Mouse (Mus musculus) CH12.LX (cell line): ENCODE results near the gene Tcp11l2. TPM values are rescaled to one million over a fixed set of nuclear protein-coding genes. Genes with fewer than 3 reads are reported as not detected.
A peak's percentile ranks its signal among the peaks of the same experiment; 100 is the strongest.

Source experiments
- DNase-seq: peaks from one replicate; pipeline ENCODE4 v3.0.0-alpha.2; 2013; ENCODE audit errors: extremely low read depth
- H3K27ac ChIP-seq: 2 replicates; pipeline ENCODE4 v1.5.1; 2012; ENCODE audit warnings: low read depth, mild to moderate bottlenecking, control low read depth, moderate library complexity; ENCODE audit not compliant: insufficient read depth
- H3K27me3 ChIP-seq: replicated peaks from 2 replicates; pipeline ENCODE3; 2012; ENCODE audit warnings: inconsistent platforms
- H3K36me3 ChIP-seq, 2 experiments: replicated peaks in 1 of 2; 2 replicates each; pipeline versions ENCODE3 to v1.6.1; 2012; ENCODE audit warnings: inconsistent platforms in 1 of 2, low read length in 1 of 2, mild to moderate bottlenecking in 1 of 2, mixed read lengths in 1 of 2, moderate library complexity in 1 of 2; ENCODE audit not compliant: control insufficient read depth in 1 of 2, insufficient read depth in 1 of 2
- H3K4me1 ChIP-seq, 2 experiments: 2 replicates each; pipeline ENCODE4 v1.6.1; 2012; ENCODE audit warnings: inconsistent platforms in 1 of 2, moderate library complexity in 1 of 2; ENCODE audit not compliant: insufficient read depth in 2 of 2, control insufficient read depth in 1 of 2
- H3K4me2 ChIP-seq: 2 replicates; pipeline ENCODE4 v1.6.1; 2012; ENCODE audit warnings: low read depth, mild to moderate bottlenecking, control low read depth; ENCODE audit not compliant: poor library complexity, insufficient read depth, severe bottlenecking
- H3K4me3 ChIP-seq, 3 experiments: fragments of 150-350 bp in 1 of 3; sonication (generic) in 1 of 3; replicated peaks in 1 of 3; 2 replicates each; pipeline versions ENCODE3 to v1.5.1; 2011 to 2012; ENCODE audit warnings: low read depth in 2 of 3, low read length in 2 of 3, mild to moderate bottlenecking in 2 of 3, moderate library complexity in 2 of 3, control low read depth in 1 of 3, improper control_type of control experiment in 1 of 3, inconsistent platforms in 1 of 3, mixed read lengths in 1 of 3; ENCODE audit not compliant: poor library complexity in 1 of 3
- H3K79me2 ChIP-seq: replicated peaks from 2 replicates; pipeline ENCODE4 v1.6.1; 2012; ENCODE audit warnings: mild to moderate bottlenecking, moderate library complexity; ENCODE audit not compliant: control insufficient read depth, poor library complexity, insufficient read depth, severe bottlenecking; ENCODE audit errors: extremely low read depth
- H3K9ac ChIP-seq: 2 replicates; pipeline ENCODE4 v1.6.1; 2012; ENCODE audit warnings: low read depth, mild to moderate bottlenecking, control low read depth, moderate library complexity; ENCODE audit not compliant: insufficient read depth
- H3K9me3 ChIP-seq: replicated peaks from 2 replicates; pipeline ENCODE3; 2012; ENCODE audit warnings: low read length, inconsistent platforms, mixed read lengths
- BHLHE40 ChIP-seq: IDR thresholded peaks from 2 replicates; pipeline ENCODE4 v1.6.1; 2011; ENCODE audit warnings: mild to moderate bottlenecking, low read depth, low read length, improper control_type of control experiment
- CHD1 ChIP-seq: IDR thresholded peaks from 2 replicates; pipeline ENCODE4 v1.6.1; 2012; ENCODE audit warnings: low read depth, low read length, improper control_type of control experiment, inconsistent platforms
- CHD2 ChIP-seq: IDR thresholded peaks from 2 replicates; pipeline ENCODE4 v1.6.1; 2011; ENCODE audit warnings: low read length, improper control_type of control experiment
- ELF1 ChIP-seq: IDR thresholded peaks from 2 replicates; pipeline ENCODE4 v1.6.1; 2014; ENCODE audit warnings: low read depth, mild to moderate bottlenecking, inconsistent platforms, low read length, improper control_type of control experiment
- EP300 ChIP-seq: IDR thresholded peaks from 2 replicates; pipeline ENCODE4 v1.6.1; 2011; ENCODE audit warnings: low read length, improper control_type of control experiment
- GABPA ChIP-seq: IDR thresholded peaks from 2 replicates; pipeline ENCODE4 v1.6.1; 2012; ENCODE audit warnings: low read depth, low read length, improper control_type of control experiment, inconsistent platforms; ENCODE audit not compliant: insufficient replicate concordance
- IRF4 ChIP-seq: IDR thresholded peaks from 2 replicates; pipeline ENCODE4 v1.6.1; 2014; ENCODE audit warnings: low read depth, mild to moderate bottlenecking, inconsistent platforms, low read length, improper control_type of control experiment
- JUN ChIP-seq: IDR thresholded peaks from 2 replicates; pipeline ENCODE4 v1.6.1; 2011; ENCODE audit warnings: low read depth, mild to moderate bottlenecking, low read length, improper control_type of control experiment, moderate library complexity; ENCODE audit not compliant: insufficient read depth
- JUND ChIP-seq: conservative IDR thresholded peaks from 2 replicates; pipeline ENCODE4 v1.6.1; 2011; ENCODE audit warnings: low read depth, low read length, improper control_type of control experiment
- MAFK ChIP-seq: IDR thresholded peaks from 2 replicates; pipeline ENCODE4 v1.6.1; 2011; ENCODE audit warnings: low read length, improper control_type of control experiment; ENCODE audit not compliant: insufficient replicate concordance
- MEF2A ChIP-seq: IDR thresholded peaks from 2 replicates; pipeline ENCODE4 v1.6.1; 2014; ENCODE audit warnings: low read depth, mild to moderate bottlenecking, inconsistent platforms, low read length, improper control_type of control experiment, borderline replicate concordance
- NELFE ChIP-seq: IDR thresholded peaks from 2 replicates; pipeline ENCODE4 v1.6.1; 2011; ENCODE audit warnings: low read depth, low read length, improper control_type of control experiment
- POLR2A ChIP-seq: IDR thresholded peaks from 2 replicates; pipeline ENCODE4 v1.6.1; 2011; ENCODE audit warnings: low read depth, mild to moderate bottlenecking, improper control_type of control experiment, low read length
- POLR2AphosphoS2 ChIP-seq: IDR thresholded peaks from 2 replicates; pipeline ENCODE4 v1.6.1; 2011; ENCODE audit warnings: low read depth, low read length, improper control_type of control experiment
- RAD21 ChIP-seq: IDR thresholded peaks from 2 replicates; pipeline ENCODE4 v1.6.1; 2011; ENCODE audit warnings: low read depth, mild to moderate bottlenecking, low read length, improper control_type of control experiment, moderate library complexity
- RCOR1 ChIP-seq: conservative IDR thresholded peaks from 2 replicates; pipeline ENCODE4 v1.6.1; 2012; ENCODE audit warnings: low read depth, mild to moderate bottlenecking, inconsistent platforms, low read length, improper control_type of control experiment
- SIN3A ChIP-seq: IDR thresholded peaks from 2 replicates; pipeline ENCODE4 v1.6.1; 2012; ENCODE audit warnings: low read length, improper control_type of control experiment, inconsistent platforms
- SMC3 ChIP-seq: IDR thresholded peaks from 2 replicates; pipeline ENCODE4 v1.6.1; 2011; ENCODE audit warnings: low read depth, low read length, improper control_type of control experiment
- TCF12 ChIP-seq: IDR thresholded peaks from 2 replicates; pipeline ENCODE4 v1.6.1; 2014; ENCODE audit warnings: low read depth, mild to moderate bottlenecking, inconsistent platforms, low read length, improper control_type of control experiment
- UBTF ChIP-seq: IDR thresholded peaks from 2 replicates; pipeline ENCODE4 v1.6.1; 2012; ENCODE audit warnings: low read depth, mild to moderate bottlenecking, inconsistent platforms, low read length, improper control_type of control experiment, moderate library complexity
- USF1 ChIP-seq: IDR thresholded peaks from 2 replicates; pipeline ENCODE4 v1.6.1; 2014; ENCODE audit warnings: low read depth, mild to moderate bottlenecking, inconsistent platforms, low read length, improper control_type of control experiment
- USF2 ChIP-seq: conservative IDR thresholded peaks from 2 replicates; pipeline ENCODE4 v1.6.1; 2011; ENCODE audit warnings: low read depth, low read length, improper control_type of control experiment
- ZKSCAN1 ChIP-seq: IDR thresholded peaks from 2 replicates; pipeline ENCODE4 v1.6.1; 2012; ENCODE audit warnings: low read depth, inconsistent platforms, low read length, improper control_type of control experiment, borderline replicate concordance
- ZMIZ1 ChIP-seq: IDR thresholded peaks from 2 replicates; pipeline ENCODE4 v1.6.1; 2012; ENCODE audit warnings: low read depth, mild to moderate bottlenecking, inconsistent platforms, low read length, improper control_type of control experiment
- ZNF384 ChIP-seq: IDR thresholded peaks from 2 replicates; pipeline ENCODE4 v1.6.1; 2012; ENCODE audit warnings: low read depth, low read length, improper control_type of control experiment, inconsistent platforms
- dilution Hi-C: fragments of 300-500 bp; cut with MboI; formaldehyde crosslinking; loops from 2 replicates; pipeline ENCODE4 v1.14.3; 2020; ENCODE audit warnings: low sequenced_read_pairs; ENCODE audit not compliant: extremely low pct_unique_long_range_greater_than_20kb, extremely low pct_ligation_motif_present
- in situ Hi-C: fragments of 300-500 bp; cut with MboI; formaldehyde crosslinking; loops from 3 replicates; pipeline ENCODE4 v1.14.3; 2019; ENCODE audit warnings: low sequenced_read_pairs, low pct_ligation_motif_present, low pct_unique_long_range_greater_than_20kb, mixed read lengths
- polyA plus RNA-seq: library from polyadenylated mRNA; unstranded; fragments of >175 nt; gene quantifications from 2 replicates; pipeline ENCODE4 v1.2.1, GENCODE M21; 2012; ENCODE audit warnings: low read depth; ENCODE audit not compliant: insufficient read length
- total RNA-seq, 2 experiments: library from RNA; depleted of rRNA; stranded (reverse); fragments of 300-350 nt in 1 of 2; fragments of >200 nt in 1 of 2; gene quantifications; 2 replicates each; pipeline ENCODE4 v1.2.3; 2012 to 2014

The Tcp11l2 gene
- total and polyA plus RNA-seq, 3 experiments = 2.6 to 6.0 (median 2.9) TPM

DNA sequence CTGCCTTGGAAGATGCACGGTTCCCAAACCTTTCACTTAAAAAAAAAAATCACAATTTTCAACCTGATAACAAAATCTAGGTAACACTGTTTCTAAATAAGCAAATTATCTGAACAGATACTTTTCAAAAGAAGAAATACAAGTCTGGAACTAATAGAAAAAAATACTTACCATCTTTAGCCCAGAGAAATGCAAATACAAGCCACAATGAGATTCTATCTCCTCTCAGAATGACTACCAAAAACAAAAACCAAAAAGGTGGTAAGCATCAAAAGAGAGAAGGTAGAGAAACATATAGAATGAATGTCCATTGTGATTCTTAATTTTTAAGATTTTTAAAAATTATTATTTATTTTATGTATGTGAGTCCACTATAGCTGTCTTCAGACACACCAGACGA is 23.9 kb upstream of the Tcp11l2 start (continued):
- TF ChIP-seq ZNF384 (peak; percentile 64; the same call in 1 of the 2 replicates), USF1 (no peak), MEF2A (peak; percentile 70; the same call in 1 of the 2 replicates), IRF4 (peak; percentile 62), MAFK (peak; percentile 67; the same call in 1 of the 2 replicates), JUND (peak; percentile 64; the same call in 1 of the 2 replicates), BHLHE40 (no peak), SMC3 (no peak), USF2 (no peak)

DNA sequence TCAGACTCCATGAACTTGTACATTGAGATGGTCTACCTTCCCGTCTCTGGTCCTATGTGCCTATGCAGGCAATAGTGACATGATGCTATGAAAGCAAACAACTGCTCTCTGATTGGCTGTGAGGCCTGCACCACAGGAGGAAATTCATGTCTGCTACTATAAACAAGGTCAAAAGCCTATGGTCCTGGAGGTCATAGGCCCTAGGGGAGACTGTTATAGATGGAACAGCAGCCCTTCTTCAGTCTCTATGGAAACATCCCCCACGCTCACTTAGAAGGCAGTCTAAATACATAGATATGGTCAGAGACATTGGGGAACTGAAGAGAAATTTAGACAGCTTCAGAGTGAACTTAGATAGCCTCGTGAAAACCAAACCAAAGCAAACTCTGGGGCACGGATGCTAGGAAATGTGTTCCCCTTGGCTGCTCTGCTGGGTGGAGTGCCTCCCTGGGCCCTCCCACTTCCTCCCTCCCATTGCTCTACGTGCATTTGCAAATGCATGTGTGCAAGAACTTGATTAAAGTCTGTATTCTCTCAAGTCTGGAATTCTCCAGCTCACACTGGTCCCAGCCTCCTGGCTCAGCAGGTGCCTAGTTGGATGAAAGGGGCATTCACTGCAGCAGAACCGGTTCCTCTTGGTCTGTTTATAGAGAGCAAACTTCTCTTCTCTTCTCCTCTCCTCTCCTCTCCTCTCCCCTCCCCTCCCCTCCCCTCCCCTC is 22.0 kb upstream of the Tcp11l2 start:
- Histone ChIP-seq H3K9me3 (peaks cover 15% of the 10 kb centered on the region), H3K27me3 (no peaks in the 10 kb centered on the region), H3K4me2 (no peak overlapping the region), H3K36me3 (no peaks in the 10 kb centered on the region), H3K9ac (no peak overlapping the region), H3K79me2 (no peaks in the 10 kb centered on the region), H3K27ac (no peak overlapping the region)
- dilution Hi-C loops = no loop called here
- DNase-seq = no peak
- TF ChIP-seq POLR2AphosphoS2 (no peak), CHD2 (no peak), ZKSCAN1 (no peak), POLR2A (no peak), NELFE (no peak), MAFK (no peak), CHD1 (no peak), ZMIZ1 (no peak), USF2 (no peak), ELF1 (no peak), SIN3A (no peak), RAD21 (no peak), EP300 (no peak), GABPA (no peak), UBTF (no peak), TCF12 (no peak), JUN (no peak), RCOR1 (no peak), JUND (no peak)
- TF ChIP-seq, all 38 proteins: peak for 0
- Histone ChIP-seq H3K4me3 (no peak overlapping the region), H3K4me1 (peaks cover 0 to 20% of the 10 kb centered on the region in 2 experiments; a peak in 2 of 4 replicates)
- in situ Hi-C loops = no loop called here
